Mouse (Mus musculus) left cerebral cortex, adult 8-10 months (tissue): Measurements from ENCODE around the gene Akap2. TPM values are rescaled to one million over a fixed set of nuclear protein-coding genes. Genes with fewer than 3 reads are reported as not detected.

Experiments
- total RNA-seq, 4 experiments: library from RNA; stranded (reverse); gene quantifications; 2 replicates each; pipeline ENCODE4 v1.2.4; 2022

The Akap2 gene
- total RNA-seq, 4 experiments from 2014 or later, result 39.1 to 48.8 (median 45.3) TPM

Other genes starting within 250 kb of the Akap2 start
- gene Pakap, start 149.5 kb upstream of the Akap2 start, total RNA-seq, result 10 to 100 TPM; 19.2 to 22.2 (median 20.2) TPM
- under 1 TPM; 0.13 to 0.30 (median 0.18) TPM for gene D630039A03Rik, start 198.6 kb downstream of the Akap2 start, total RNA-seq
- gene Txn1, start 238.8 kb downstream of the Akap2 start, total RNA-seq, result 100 to 1,000 TPM in 2 of 4 experiments, 10 to 100 TPM in 2; 93.4 to 104 (median 98.3) TPM